In genomic region chr10:80262169-80262568, GRCm38 (mm10) we compare ENCODE assay signal across 8 mouse cellular contexts. TPM values are rescaled to one million over a fixed set of nuclear protein-coding genes. Genes with fewer than 3 reads are reported as not detected.
DNase-seq lines count a peak whose midpoint lies in the region; ATAC-seq and TF ChIP-seq lines count a peak whose summit lies in the region.

No protein-coding gene starts in this region.

- H3K27me3 ChIP-seq in heart, embryonic 15.5 days, result no peaks in the 10 kb centered on the region
- no peaks in the 10 kb centered on the region for H3K27me3 ChIP-seq in ES-Bruce4 (ENCODE audit: control insufficient read depth, insufficient read depth, low read length, poor library complexity, severe bottlenecking)
- no peaks in the 10 kb centered on the region for H3K27me3 ChIP-seq in forebrain, embryonic 14.5 days (replicated peaks; ENCODE audit: control insufficient read depth, insufficient read depth, low read length)
- H3K27me3 ChIP-seq in liver, embryonic 13.5 days, result no peaks in the 10 kb centered on the region

- intact Hi-C loops in heart, postnatal 36 days (cut with DNase I), result no loop called here
- intact Hi-C loops in left cerebral cortex, postnatal 25 days (cut with DNase I), result no loop called here

- H3K9me3 ChIP-seq in heart, embryonic 15.5 days (replicated peaks), result no peaks in the 10 kb centered on the region
- no peaks in the 10 kb centered on the region for H3K9me3 ChIP-seq in ES-Bruce4 (replicated peaks; ENCODE audit: control insufficient read depth, insufficient read depth, low read length, poor library complexity, severe bottlenecking)
- H3K9me3 ChIP-seq in forebrain, embryonic 14.5 days (replicated peaks; ENCODE audit: control insufficient read depth, low read length), result no peaks in the 10 kb centered on the region
- H3K9me3 ChIP-seq in liver, embryonic 13.5 days (replicated peaks), result no peaks in the 10 kb centered on the region

- no peak for ATAC-seq in heart, embryonic 15.5 days (replicated peaks; ENCODE audit: insufficient number of reproducible peaks, insufficient read depth, low FRiP score, low read depth)
- ATAC-seq in forebrain, embryonic 14.5 days, result no peak
- ATAC-seq in liver, embryonic 13.5 days (ENCODE audit: low read depth), result no peak

- no peak for DNase-seq in heart, postnatal 36 days
- DNase-seq in forebrain, embryonic 14.5 days (ENCODE audit: low spot score), result no peak
- DNase-seq in liver, embryonic 13.5 days, result no peak
- DNase-seq in left cerebral cortex, postnatal 25 days (ENCODE audit: low spot score in 2 of 2), result no peak
- DNase-seq in kidney, postnatal 14 days, result no peak
- no peak for DNase-seq in thymus, postnatal 36 days

- no peak for TF ChIP-seq CTCF in ES-Bruce4 (IDR thresholded peaks at IDR 0.05; ENCODE audit: low read depth, low read length)

- no peak for TF ChIP-seq POLR2A in ES-Bruce4 (IDR thresholded peaks at IDR 0.05; ENCODE audit: insufficient read depth, low read length)

- no peak for TF ChIP-seq EP300 in ES-Bruce4 (IDR thresholded peaks at IDR 0.05; ENCODE audit: insufficient read depth, low read depth, low read length)

- H3K27ac ChIP-seq in heart, embryonic 15.5 days, result peak overlapping the region; percentile 99
- H3K27ac ChIP-seq in ES-Bruce4 (ENCODE audit: insufficient read depth, low read length), result no peak overlapping the region
- H3K27ac ChIP-seq in forebrain, embryonic 14.5 days (ENCODE audit: low read depth, low read length), result no peak overlapping the region
- H3K27ac ChIP-seq in liver, embryonic 13.5 days, result peak overlapping the region; percentile 93

- WGBS in heart, embryonic 15.5 days, result 70% methylated on average over 12 of the region's 12 CpGs
- WGBS in forebrain, embryonic 14.5 days, result 70% methylated on average over 12 of the region's 12 CpGs
- 54% methylated on average over 12 of the region's 12 CpGs for WGBS in liver, embryonic 13.5 days (ENCODE audit: insufficient replicate concordance)

- peaks cover 19% of the 10 kb centered on the region for H3K36me3 ChIP-seq in heart, embryonic 15.5 days
- H3K36me3 ChIP-seq in ES-Bruce4 (ENCODE audit: control insufficient read depth, insufficient read depth, low read length, poor library complexity, severe bottlenecking), result peaks cover 3% of the 10 kb centered on the region
- H3K36me3 ChIP-seq in forebrain, embryonic 14.5 days (ENCODE audit: control insufficient read depth, insufficient read depth, low read length), result peaks cover 19% of the 10 kb centered on the region; the same call in 1 of the 2 replicates
- H3K36me3 ChIP-seq in liver, embryonic 13.5 days, result peaks cover 25% of the 10 kb centered on the region

- peaks cover 60% of the 10 kb centered on the region for H3K4me1 ChIP-seq in heart, embryonic 15.5 days (replicated peaks)
- H3K4me1 ChIP-seq in ES-Bruce4 (ENCODE audit: control insufficient read depth, insufficient read depth, low read length), result no peaks in the 10 kb centered on the region
- H3K4me1 ChIP-seq in forebrain, embryonic 14.5 days (ENCODE audit: control insufficient read depth, insufficient read depth, low read length), result peaks cover 38% of the 10 kb centered on the region
- peaks cover 85% of the 10 kb centered on the region for H3K4me1 ChIP-seq in liver, embryonic 13.5 days (replicated peaks)

- peak overlapping the region; percentile 72 for H3K4me3 ChIP-seq in heart, embryonic 15.5 days
- peak overlapping the region; percentile 70; the same call in 1 of the 2 replicates for H3K4me3 ChIP-seq in ES-Bruce4 (ENCODE audit: low read depth, low read length)
- H3K4me3 ChIP-seq in forebrain, embryonic 14.5 days (ENCODE audit: low read depth, low read length), result no peak overlapping the region
- peak overlapping the region; percentile 60 for H3K4me3 ChIP-seq in liver, embryonic 13.5 days (replicated peaks)

- peak overlapping the region; percentile 99 for H3K4me2 ChIP-seq in heart, embryonic 15.5 days
- peak overlapping the region; percentile 76; the same call in 1 of the 2 replicates for H3K4me2 ChIP-seq in forebrain, embryonic 14.5 days (ENCODE audit: low read length)
- peak overlapping the region; percentile 81 for H3K4me2 ChIP-seq in liver, embryonic 13.5 days

- peak overlapping the region; percentile 37; the same call in 1 of the 2 replicates for H3K9ac ChIP-seq in heart, embryonic 15.5 days
- peak overlapping the region; percentile 26 for H3K9ac ChIP-seq in ES-Bruce4 (ENCODE audit: low read depth, poor library complexity, severe bottlenecking)
- H3K9ac ChIP-seq in forebrain, embryonic 14.5 days (ENCODE audit: low read length), result no peak overlapping the region
- peak overlapping the region; percentile 72 for H3K9ac ChIP-seq in liver, embryonic 13.5 days

RNA-seq across cellular contexts. Expression of gene Dazap1, which starts 0.9 kb away (rescaled TPM):
- 31.5 and 40.0 TPM in 2 replicates for polyA plus RNA-seq in heart, embryonic 15.5 days (2015; fragmentation: Nextera tagmentation; extraction: Ambion mirVana)
- total RNA-seq in heart, postnatal 36 days (2021), result 10 to 100 TPM; 57.7 to 58.5 TPM
- polyA plus RNA-seq in ES-Bruce4 (2011; ENCODE audit: insufficient read depth, insufficient read length, low read depth, missing spikeins), result 175 and 192 TPM in 2 replicates
- polyA plus RNA-seq in forebrain, embryonic 14.5 days (2014; fragmentation: Nextera tagmentation; extraction: Ambion mirVana), result 44.5 and 46.0 TPM in 2 replicates
- 33.5 and 34.7 TPM in 2 replicates for polyA plus RNA-seq in liver, embryonic 13.5 days (2015; fragmentation: Nextera tagmentation; extraction: Ambion mirVana)
- 10 to 100 TPM; 76.9 to 93.8 TPM for total RNA-seq in left cerebral cortex, postnatal 25 days (2021)

RNA-seq across cellular contexts. Expression of gene Gamt, which starts 1.4 kb away (rescaled TPM):
- 47.7 and 52.9 TPM in 2 replicates for polyA plus RNA-seq in heart, embryonic 15.5 days (2015; fragmentation: Nextera tagmentation; extraction: Ambion mirVana)
- 10 to 100 TPM in 1 of 2 experiments, 1 to 10 TPM in 1; 8.9 to 12.0 TPM for total RNA-seq in heart, postnatal 36 days (2021)
- 0.68 and 0.82 TPM in 2 replicates for polyA plus RNA-seq in ES-Bruce4 (2011; ENCODE audit: insufficient read depth, insufficient read length, low read depth, missing spikeins)
- polyA plus RNA-seq in forebrain, embryonic 14.5 days (2014; fragmentation: Nextera tagmentation; extraction: Ambion mirVana), result 18.7 and 21.0 TPM in 2 replicates
- polyA plus RNA-seq in liver, embryonic 13.5 days (2015; fragmentation: Nextera tagmentation; extraction: Ambion mirVana), result 53.5 and 57.2 TPM in 2 replicates
- 10 to 100 TPM; 27.6 to 30.7 TPM for total RNA-seq in left cerebral cortex, postnatal 25 days (2021)

RNA-seq across cellular contexts. Expression of gene Ndufs7, which starts 13.2 kb away (rescaled TPM):
- 553 and 586 TPM in 2 replicates for polyA plus RNA-seq in heart, embryonic 15.5 days (2015; fragmentation: Nextera tagmentation; extraction: Ambion mirVana)
- total RNA-seq in heart, postnatal 36 days (2021), result 100 to 1,000 TPM; 962 to 997 TPM
- 63.9 and 72.8 TPM in 2 replicates for polyA plus RNA-seq in ES-Bruce4 (2011; ENCODE audit: insufficient read depth, insufficient read length, low read depth, missing spikeins)
- polyA plus RNA-seq in forebrain, embryonic 14.5 days (2014; fragmentation: Nextera tagmentation; extraction: Ambion mirVana), result 269 and 351 TPM in 2 replicates
- 241 and 294 TPM in 2 replicates for polyA plus RNA-seq in liver, embryonic 13.5 days (2015; fragmentation: Nextera tagmentation; extraction: Ambion mirVana)
- 100 to 1,000 TPM; 182 to 187 TPM for total RNA-seq in left cerebral cortex, postnatal 25 days (2021)

RNA-seq across cellular contexts. Expression of gene Rps15, which starts 30.1 kb away (rescaled TPM):
- polyA plus RNA-seq in heart, embryonic 15.5 days (2015; fragmentation: Nextera tagmentation; extraction: Ambion mirVana), result 525 and 544 TPM in 2 replicates
- 100 to 1,000 TPM; 748 to 777 TPM for total RNA-seq in heart, postnatal 36 days (2021)
- 2,641 and 2,952 TPM in 2 replicates for polyA plus RNA-seq in ES-Bruce4 (2011; ENCODE audit: insufficient read depth, insufficient read length, low read depth, missing spikeins)
- polyA plus RNA-seq in forebrain, embryonic 14.5 days (2014; fragmentation: Nextera tagmentation; extraction: Ambion mirVana), result 694 and 922 TPM in 2 replicates
- 792 and 836 TPM in 2 replicates for polyA plus RNA-seq in liver, embryonic 13.5 days (2015; fragmentation: Nextera tagmentation; extraction: Ambion mirVana)
- total RNA-seq in left cerebral cortex, postnatal 25 days (2021), result 100 to 1,000 TPM; 788 to 790 TPM

RNA-seq across cellular contexts. Expression of gene Apc2, which starts 33.6 kb away (rescaled TPM):
- 0.96 and 2.1 TPM in 2 replicates for polyA plus RNA-seq in heart, embryonic 15.5 days (2015; fragmentation: Nextera tagmentation; extraction: Ambion mirVana)
- 1 to 10 TPM; 2.1 to 3.7 TPM for total RNA-seq in heart, postnatal 36 days (2021)
- polyA plus RNA-seq in ES-Bruce4 (2011; ENCODE audit: insufficient read depth, insufficient read length, low read depth, missing spikeins), result 3.2 and 3.8 TPM in 2 replicates
- polyA plus RNA-seq in forebrain, embryonic 14.5 days (2014; fragmentation: Nextera tagmentation; extraction: Ambion mirVana), result 154 and 213 TPM in 2 replicates
- polyA plus RNA-seq in liver, embryonic 13.5 days (2015; fragmentation: Nextera tagmentation; extraction: Ambion mirVana), result 0.13 and 0.24 TPM in 2 replicates
- total RNA-seq in left cerebral cortex, postnatal 25 days (2021), result 100 to 1,000 TPM in 1 of 2 experiments, 10 to 100 TPM in 1; 93.4 to 103 TPM

Comparison
In these comparisons a context has a peak if more than half of its experiments do, and no peak if none do; other contexts are left out.
1. H3K27ac ChIP-seq: peak in heart, embryonic 15.5 days (single experiment) and liver, embryonic 13.5 days (single experiment); none in ES-Bruce4 (single experiment) and forebrain, embryonic 14.5 days (single experiment).
2. RNA of gene Gamt, which starts 1.4 kb away (polyA plus RNA-seq): 53.5 to 57.2 TPM in liver, embryonic 13.5 days, 47.7 to 52.9 TPM in heart, embryonic 15.5 days and 18.7 to 21.0 TPM in forebrain, embryonic 14.5 days; 0.68 to 0.82 TPM in ES-Bruce4; every median in the first group is over 10 times any median in the second.
3. Peak in every context shown above with its lines, with median percentiles within 50 percentile points of each other: H3K4me2 ChIP-seq.